Mouse (Mus musculus): Measurements from ENCODE around the gene Gpr45. TPM values are rescaled to one million over a fixed set of nuclear protein-coding genes. Genes with fewer than 3 reads are reported as not detected.

Gpr45 gene
- polyA plus RNA-seq, 1 experiment: not detected

DNA sequence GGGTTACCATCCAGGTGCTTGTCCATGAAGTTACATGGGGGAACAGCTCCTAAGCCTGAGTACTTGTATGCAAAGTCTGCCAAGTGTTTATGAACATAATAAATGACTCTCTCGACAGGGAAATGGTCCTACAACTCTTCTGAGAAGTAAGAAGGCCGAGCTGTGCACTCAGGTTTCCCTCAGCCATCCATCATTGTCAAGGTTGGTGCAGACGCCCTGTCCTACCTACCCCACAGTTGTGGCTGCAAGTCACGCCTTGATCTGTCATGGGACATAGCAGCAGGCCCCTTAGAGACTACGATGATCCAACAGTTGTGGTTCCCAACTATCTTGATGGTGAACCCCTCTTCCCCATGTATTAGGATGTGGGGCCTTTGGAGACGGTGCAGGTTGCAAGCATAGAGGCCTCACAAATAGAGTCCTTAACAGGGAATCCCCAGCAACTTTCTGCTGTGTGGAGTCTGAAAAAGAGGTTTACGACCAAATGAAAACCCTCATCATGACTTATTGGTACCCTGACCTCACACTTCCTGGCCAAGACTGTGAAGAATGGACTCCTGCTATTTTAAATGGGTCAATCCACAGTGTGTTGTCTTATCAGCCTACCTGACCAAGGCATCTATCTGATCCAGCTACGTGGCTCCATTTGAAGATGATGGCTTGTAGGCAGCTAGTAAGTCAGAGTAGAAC lies 30.6 kb downstream of the Gpr45 start:
- Histone ChIP-seq H3K79me2 (ENCODE audit: control insufficient read depth, insufficient read depth) (no peaks in the 10 kb centered on the region), H3K4me3 (ENCODE audit: insufficient read depth, poor library complexity, severe bottlenecking) (no peak overlapping the region), H3K36me3 (ENCODE audit: control insufficient read depth, insufficient read depth) (no peaks in the 10 kb centered on the region), H3ac (ENCODE audit: control insufficient read depth, insufficient read length, low read depth) (no peak overlapping the region), H3K27me3 (ENCODE audit: control insufficient read depth, insufficient read depth, insufficient read length) (no peaks in the 10 kb centered on the region), H3K79me3 (ENCODE audit: low read depth) (no peaks in the 10 kb centered on the region)
- TF ChIP-seq CTCF (IDR thresholded peaks at IDR 0.05; ENCODE audit: control insufficient read depth, insufficient read depth, insufficient read length): no peak
- no peak for TF ChIP-seq MAX (IDR thresholded peaks at IDR 0.05)
- TF ChIP-seq MYOD1 (IDR thresholded peaks at IDR 0.05; ENCODE audit: control insufficient read depth, insufficient read length, low read depth): no peak
- TF ChIP-seq CEBPB (IDR thresholded peaks at IDR 0.05; ENCODE audit: low read depth): no peak
- no peak for TF ChIP-seq USF1 (IDR thresholded peaks at IDR 0.05; ENCODE audit: low read depth)
- TF ChIP-seq FOSL1 (IDR thresholded peaks at IDR 0.05; ENCODE audit: insufficient read depth, low read length, poor library complexity, severe bottlenecking): no peak
- TF ChIP-seq MYOG (IDR thresholded peaks at IDR 0.05; ENCODE audit: control insufficient read depth, extremely low read depth, insufficient read length): no peak

DNA sequence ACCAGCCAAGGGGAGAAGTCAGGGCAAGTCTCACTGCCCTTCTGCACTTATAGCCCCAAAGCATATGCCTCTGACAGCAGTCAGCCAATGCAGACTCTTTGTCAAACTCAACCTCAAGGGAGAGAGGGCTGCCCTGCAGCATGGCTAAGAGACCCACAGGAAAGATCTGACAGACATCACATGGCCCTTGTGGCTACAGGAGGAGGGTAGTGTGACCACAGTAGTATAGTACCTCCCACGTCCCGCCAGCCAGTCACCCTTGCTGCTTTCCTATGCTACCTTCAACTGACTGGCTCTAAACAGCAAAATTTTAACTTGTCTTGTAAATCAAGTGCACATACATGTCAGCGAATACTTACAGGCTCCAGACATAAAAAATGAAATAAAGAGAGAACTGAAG lies 31.4 kb downstream of the Gpr45 start:
- H3K27me3 ChIP-seq (ENCODE audit: control insufficient read depth, insufficient read depth, insufficient read length): no peaks in the 10 kb centered on the region
- no peak overlapping the region for H3K4me3 ChIP-seq (ENCODE audit: insufficient read depth, poor library complexity, severe bottlenecking)
- no peaks in the 10 kb centered on the region for H3K36me3 ChIP-seq (ENCODE audit: control insufficient read depth, insufficient read depth)
- H3K79me2 ChIP-seq (ENCODE audit: control insufficient read depth, insufficient read depth): no peaks in the 10 kb centered on the region
- no peak overlapping the region for H3ac ChIP-seq (ENCODE audit: control insufficient read depth, insufficient read length, low read depth)
- TF ChIP-seq MAX (IDR thresholded peaks at IDR 0.05) (no peak), CTCF (IDR thresholded peaks at IDR 0.05; ENCODE audit: control insufficient read depth, insufficient read depth, insufficient read length) (no peak), CEBPB (IDR thresholded peaks at IDR 0.05; ENCODE audit: low read depth) (no peak), USF1 (IDR thresholded peaks at IDR 0.05; ENCODE audit: low read depth) (no peak), MYOG (IDR thresholded peaks at IDR 0.05; ENCODE audit: control insufficient read depth, extremely low read depth, insufficient read length) (no peak), MYOD1 (IDR thresholded peaks at IDR 0.05; ENCODE audit: control insufficient read depth, insufficient read length, low read depth) (no peak), FOSL1 (IDR thresholded peaks at IDR 0.05; ENCODE audit: insufficient read depth, low read length, poor library complexity, severe bottlenecking) (no peak)
- H3K79me3 ChIP-seq (ENCODE audit: low read depth): no peaks in the 10 kb centered on the region

DNA sequence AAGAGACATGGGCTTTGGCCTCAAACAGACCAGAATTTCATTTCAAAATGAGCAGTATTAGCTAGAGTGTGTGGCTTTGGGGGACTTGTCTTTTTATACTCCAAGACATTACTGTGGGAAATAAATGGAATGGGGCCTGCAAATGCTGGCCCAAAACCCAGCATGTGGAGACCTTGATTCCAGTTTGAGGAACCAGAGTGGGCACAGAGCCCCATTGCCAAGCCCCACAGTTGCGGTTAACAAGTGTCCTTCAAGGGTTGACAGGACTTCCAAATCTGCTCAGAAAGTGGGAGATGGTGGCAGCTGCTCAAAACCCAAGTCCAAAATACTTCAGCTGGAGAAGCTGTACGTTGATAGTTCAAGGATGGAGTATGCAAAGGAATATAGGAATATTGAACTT lies 36.3 kb downstream of the Gpr45 start:
- Histone ChIP-seq H3K4me3 (ENCODE audit: insufficient read depth, poor library complexity, severe bottlenecking) (no peak overlapping the region), H3K36me3 (ENCODE audit: control insufficient read depth, insufficient read depth) (no peaks in the 10 kb centered on the region), H3K79me3 (ENCODE audit: low read depth) (no peaks in the 10 kb centered on the region), H3ac (ENCODE audit: control insufficient read depth, insufficient read length, low read depth) (no peak overlapping the region), H3K79me2 (ENCODE audit: control insufficient read depth, insufficient read depth) (no peaks in the 10 kb centered on the region), H3K27me3 (ENCODE audit: control insufficient read depth, insufficient read depth, insufficient read length) (no peaks in the 10 kb centered on the region)
- TF ChIP-seq MYOG (IDR thresholded peaks at IDR 0.05; ENCODE audit: control insufficient read depth, extremely low read depth, insufficient read length) (no peak), MAX (IDR thresholded peaks at IDR 0.05) (no peak), CTCF (IDR thresholded peaks at IDR 0.05; ENCODE audit: control insufficient read depth, insufficient read depth, insufficient read length) (no peak), CEBPB (IDR thresholded peaks at IDR 0.05; ENCODE audit: low read depth) (no peak), MYOD1 (IDR thresholded peaks at IDR 0.05; ENCODE audit: control insufficient read depth, insufficient read length, low read depth) (no peak), FOSL1 (IDR thresholded peaks at IDR 0.05; ENCODE audit: insufficient read depth, low read length, poor library complexity, severe bottlenecking) (no peak), USF1 (IDR thresholded peaks at IDR 0.05; ENCODE audit: low read depth) (no peak)

DNA sequence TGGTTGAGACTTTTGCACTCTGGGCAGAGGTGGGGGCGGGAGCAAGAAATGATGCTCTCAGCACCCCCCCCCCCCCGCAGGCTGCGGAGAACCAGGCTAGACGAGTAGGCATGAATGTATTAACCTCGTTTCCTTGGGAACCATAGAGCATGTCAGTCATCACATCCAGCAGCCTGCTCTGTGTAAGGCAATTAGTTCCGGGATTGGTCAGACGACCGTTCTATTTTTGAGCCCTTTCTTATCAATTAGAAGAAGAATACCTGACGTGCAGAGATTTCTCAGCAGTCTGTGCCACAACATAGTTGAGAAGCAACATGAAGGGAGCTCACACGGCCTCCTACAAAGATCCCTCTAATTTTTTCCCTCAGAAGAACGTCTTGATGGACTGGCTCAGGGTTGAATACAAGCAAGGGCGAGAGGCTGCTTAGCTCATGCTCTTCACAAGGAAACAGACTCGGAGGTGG lies 53.4 kb downstream of the Gpr45 start:
- no peaks in the 10 kb centered on the region for H3K36me3 ChIP-seq (ENCODE audit: control insufficient read depth, insufficient read depth)
- no peaks in the 10 kb centered on the region for H3K79me2 ChIP-seq (ENCODE audit: control insufficient read depth, insufficient read depth)
- H3K27me3 ChIP-seq (ENCODE audit: control insufficient read depth, insufficient read depth, insufficient read length): peaks cover 16% of the 10 kb centered on the region
- H3K79me3 ChIP-seq (ENCODE audit: low read depth): no peaks in the 10 kb centered on the region
- TF ChIP-seq USF1 (IDR thresholded peaks at IDR 0.05; ENCODE audit: low read depth) (no peak), CTCF (IDR thresholded peaks at IDR 0.05; ENCODE audit: control insufficient read depth, insufficient read depth, insufficient read length) (no peak), CEBPB (IDR thresholded peaks at IDR 0.05; ENCODE audit: low read depth) (no peak), MAX (IDR thresholded peaks at IDR 0.05) (no peak), MYOD1 (IDR thresholded peaks at IDR 0.05; ENCODE audit: control insufficient read depth, insufficient read length, low read depth) (no peak), FOSL1 (IDR thresholded peaks at IDR 0.05; ENCODE audit: insufficient read depth, low read length, poor library complexity, severe bottlenecking) (no peak), MYOG (IDR thresholded peaks at IDR 0.05; ENCODE audit: control insufficient read depth, extremely low read depth, insufficient read length) (no peak)
- no peak overlapping the region for H3ac ChIP-seq (ENCODE audit: control insufficient read depth, insufficient read length, low read depth)
- no peak overlapping the region for H3K4me3 ChIP-seq (ENCODE audit: insufficient read depth, poor library complexity, severe bottlenecking)

DNA sequence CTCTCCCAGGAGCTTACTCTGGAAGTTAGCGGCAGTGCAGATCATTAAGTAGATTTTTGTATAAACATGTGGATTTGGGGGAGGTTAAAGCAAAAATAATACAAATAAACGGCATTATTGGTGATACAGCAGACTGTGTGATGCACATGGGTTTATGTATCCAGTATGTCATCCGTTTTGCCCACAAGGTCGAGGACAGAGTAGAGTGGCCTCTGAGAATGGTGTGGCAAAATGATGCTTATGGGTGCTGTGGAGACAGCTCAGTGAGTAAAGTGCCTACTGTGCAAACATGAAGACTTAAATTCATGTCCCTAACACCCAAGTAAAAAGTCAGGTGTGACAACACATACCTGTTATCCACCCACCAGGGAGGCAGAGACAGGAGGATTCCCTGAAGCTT lies 53.9 kb downstream of the Gpr45 start:
- Histone ChIP-seq H3K4me3 (ENCODE audit: insufficient read depth, poor library complexity, severe bottlenecking) (no peak overlapping the region), H3K79me3 (ENCODE audit: low read depth) (no peaks in the 10 kb centered on the region), H3ac (ENCODE audit: control insufficient read depth, insufficient read length, low read depth) (no peak overlapping the region), H3K36me3 (ENCODE audit: control insufficient read depth, insufficient read depth) (no peaks in the 10 kb centered on the region), H3K79me2 (ENCODE audit: control insufficient read depth, insufficient read depth) (no peaks in the 10 kb centered on the region), H3K27me3 (ENCODE audit: control insufficient read depth, insufficient read depth, insufficient read length) (peaks cover 17% of the 10 kb centered on the region)
- TF ChIP-seq MYOG (IDR thresholded peaks at IDR 0.05; ENCODE audit: control insufficient read depth, extremely low read depth, insufficient read length) (no peak), MYOD1 (IDR thresholded peaks at IDR 0.05; ENCODE audit: control insufficient read depth, insufficient read length, low read depth) (no peak), FOSL1 (IDR thresholded peaks at IDR 0.05; ENCODE audit: insufficient read depth, low read length, poor library complexity, severe bottlenecking) (no peak), CEBPB (IDR thresholded peaks at IDR 0.05; ENCODE audit: low read depth) (no peak), CTCF (IDR thresholded peaks at IDR 0.05; ENCODE audit: control insufficient read depth, insufficient read depth, insufficient read length) (no peak), USF1 (IDR thresholded peaks at IDR 0.05; ENCODE audit: low read depth) (no peak), MAX (IDR thresholded peaks at IDR 0.05) (no peak)

Measured in C2C12 (cell line).